Mouse (Mus musculus) ES-E14 (cell line): ENCODE measurements around the gene Cd81. TPM values are rescaled to one million over a fixed set of nuclear protein-coding genes. Genes with fewer than 3 reads are reported as not detected.

Experiments
- DNase-seq: peaks from one replicate; pipeline ENCODE4 v3.0.0-alpha.2; 2013; ENCODE audit warnings: low read depth, low spot score
- H3K27ac ChIP-seq: 2 replicates; pipeline ENCODE4 v1.5.1; 2012; ENCODE audit warnings: low read depth, mild to moderate bottlenecking, low read length, moderate library complexity, mixed read lengths; ENCODE audit not compliant: poor library complexity, insufficient read depth, severe bottlenecking
- H3K36me3 ChIP-seq: 2 replicates; pipeline ENCODE4 v1.6.1; 2012; ENCODE audit warnings: mild to moderate bottlenecking, low read length, moderate library complexity, mixed read lengths; ENCODE audit not compliant: control insufficient read depth, poor library complexity, insufficient read depth, severe bottlenecking
- H3K4me1 ChIP-seq, 2 experiments: fragments of 150-350 bp in 1 of 2; sonication (generic) in 1 of 2; 2 replicates each; pipeline ENCODE4 v1.6.1; 2012; ENCODE audit warnings: low read length in 2 of 2, mild to moderate bottlenecking in 1 of 2, mixed read lengths in 1 of 2; ENCODE audit not compliant: control insufficient read depth in 2 of 2, insufficient read depth in 2 of 2, poor library complexity in 1 of 2
- H3K4me3 ChIP-seq, 2 experiments: fragments of 150-350 bp in 1 of 2; sonication (generic) in 1 of 2; 2 replicates each; pipeline ENCODE4 v1.5.1; 2012; ENCODE audit warnings: low read length in 2 of 2, low read depth in 1 of 2, mild to moderate bottlenecking in 1 of 2, mixed read lengths in 1 of 2; ENCODE audit not compliant: insufficient read depth in 1 of 2, poor library complexity in 1 of 2, severe bottlenecking in 1 of 2
- H3K9ac ChIP-seq: 2 replicates; pipeline ENCODE4 v1.6.1; 2012; ENCODE audit warnings: low read depth, mild to moderate bottlenecking, low read length, mixed read lengths; ENCODE audit not compliant: poor library complexity, insufficient read depth, severe bottlenecking
- H3K9me3 ChIP-seq: fragments of 150-350 bp; sonication (generic); 2 replicates; pipeline ENCODE4 v1.6.1; 2012; ENCODE audit warnings: low read depth, mild to moderate bottlenecking, low read length; ENCODE audit not compliant: control insufficient read depth, insufficient read depth
- CHD2 ChIP-seq: IDR thresholded peaks from 2 replicates; pipeline ENCODE4 v1.6.1; 2014; ENCODE audit warnings: mild to moderate bottlenecking, low read depth, low read length, inconsistent platforms
- HCFC1 ChIP-seq: IDR thresholded peaks from 2 replicates; pipeline ENCODE4 v1.6.1; 2012; ENCODE audit warnings: low read length, inconsistent platforms, borderline replicate concordance; ENCODE audit not compliant: insufficient read depth
- MAFK ChIP-seq: IDR thresholded peaks from 2 replicates; pipeline ENCODE4 v1.6.1; 2014; ENCODE audit warnings: mild to moderate bottlenecking, low read depth, low read length, inconsistent platforms; ENCODE audit not compliant: insufficient read depth
- ZC3H11A ChIP-seq: IDR thresholded peaks from 2 replicates; pipeline ENCODE4 v1.6.1; 2012; ENCODE audit warnings: low read depth, mild to moderate bottlenecking, inconsistent platforms, low read length, borderline replicate concordance
- ZNF384 ChIP-seq: IDR thresholded peaks from 2 replicates; pipeline ENCODE4 v1.6.1; 2012; ENCODE audit warnings: low read depth, low read length, inconsistent platforms
- in situ Hi-C, 2 experiments: fragments of 600-800 bp; cut with MboI; formaldehyde crosslinking; loops; one replicate each; pipeline ENCODE4 v1.15.1; 2025; ENCODE audit warnings: low sequenced_read_pairs in 2 of 2, inconsistent platforms in 1 of 2; ENCODE audit not compliant: unreplicated experiment in 2 of 2
- total RNA-seq: library from RNA; depleted of rRNA; stranded (reverse); fragments of 300-350 nt; gene quantifications from 2 replicates; pipeline ENCODE4 v1.2.3, GENCODE M21; 2012; rRNA removed

The Cd81 gene
- total RNA-seq: 403 and 951 TPM in 2 replicates

DNA sequence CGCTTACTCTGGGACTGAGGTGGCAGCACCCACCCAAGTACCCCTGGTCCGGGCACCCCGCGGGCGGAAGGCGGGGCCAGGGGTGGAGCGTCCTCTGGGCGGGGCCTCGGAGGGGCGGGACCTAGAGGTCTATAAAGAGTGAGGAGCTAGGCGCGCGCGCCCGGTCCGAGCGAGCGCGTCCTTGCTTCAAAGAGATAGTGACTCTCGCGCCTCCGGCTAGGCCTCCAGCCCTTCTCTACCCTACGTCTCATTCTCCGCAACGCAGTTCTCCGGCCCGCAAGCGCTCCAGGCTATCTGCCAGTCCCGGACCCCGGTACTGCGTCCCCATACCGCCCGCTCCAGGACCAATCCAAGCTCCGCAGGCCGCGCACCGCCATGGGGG, at the start of gene Cd81:
Gene Cd81 (plus strand): TSS at position 114 of the 382 bp plus-strand sequence.
- H3K4me1 ChIP-seq: peaks cover 3 to 21% of the 10 kb centered on the region in 2 experiments; a peak in 3 of 4 replicates
- in situ Hi-C loops: no loop called here
- peaks cover 21% of the 10 kb centered on the region for H3K36me3 ChIP-seq
- H3K27ac ChIP-seq: peak within 1 kb of the TSS; percentile 45
- DNase-seq: no peak
- H3K9ac ChIP-seq: peak within 1 kb of the TSS; percentile 84
- TF ChIP-seq HCFC1 (no peak), MAFK (no peak), CHD2 (no peak)
- no peaks in the 10 kb centered on the region for H3K9me3 ChIP-seq
- peak within 1 kb of the TSS; percentile 80 to 86 for H3K4me3 ChIP-seq

DNA sequence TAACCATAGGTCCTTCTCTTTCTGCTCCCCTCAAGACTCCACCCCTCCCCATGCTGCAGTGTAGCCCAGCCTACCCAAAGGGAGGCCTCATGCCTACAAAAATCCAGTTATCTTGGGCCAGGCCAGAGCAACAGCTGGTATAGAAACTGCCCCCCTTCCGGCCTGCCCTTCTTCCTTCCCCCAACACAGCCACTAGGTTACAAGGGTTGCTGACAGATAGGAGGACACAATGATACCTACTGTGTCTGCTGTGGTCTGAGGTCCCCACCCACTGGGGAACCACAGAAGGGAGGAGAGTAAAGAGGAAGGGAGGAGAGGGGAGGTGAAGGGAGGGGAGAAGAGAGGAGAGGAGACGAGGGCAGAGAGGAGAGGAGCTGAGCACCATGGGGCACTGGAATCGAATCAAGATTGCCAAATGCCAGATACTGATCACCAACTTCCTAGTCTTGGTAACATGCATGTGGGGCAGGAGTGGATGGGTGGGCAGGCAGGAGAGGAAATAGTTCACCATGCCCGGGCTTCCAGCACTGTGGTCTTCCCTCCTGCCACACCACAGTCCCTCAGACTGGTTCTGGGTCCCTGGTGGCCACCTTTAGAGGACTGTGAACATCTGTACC, 47.7 kb upstream of the Cd81 start, which contains the start of gene Tspan32:
Gene Tspan32 (plus strand): TSS at position 320 of the 617 bp plus-strand sequence.
- Histone ChIP-seq H3K4me1 (peaks cover 5 to 28% of the 10 kb centered on the region in 2 experiments; a peak in 3 of 4 replicates), H3K9me3 (no peaks in the 10 kb centered on the region), H3K27ac (no peak within 1 kb of the TSS), H3K4me3 (no peak within 1 kb of the TSS), H3K36me3 (no peaks in the 10 kb centered on the region), H3K9ac (peak within 1 kb of the TSS; percentile 85; the same call in 1 of the 2 replicates)
- in situ Hi-C loops: no loop called here
- TF ChIP-seq CHD2 (no peak), HCFC1 (no peak), ZC3H11A (no peak), ZNF384 (no peak), MAFK (no peak)
- DNase-seq: no peak

DNA sequence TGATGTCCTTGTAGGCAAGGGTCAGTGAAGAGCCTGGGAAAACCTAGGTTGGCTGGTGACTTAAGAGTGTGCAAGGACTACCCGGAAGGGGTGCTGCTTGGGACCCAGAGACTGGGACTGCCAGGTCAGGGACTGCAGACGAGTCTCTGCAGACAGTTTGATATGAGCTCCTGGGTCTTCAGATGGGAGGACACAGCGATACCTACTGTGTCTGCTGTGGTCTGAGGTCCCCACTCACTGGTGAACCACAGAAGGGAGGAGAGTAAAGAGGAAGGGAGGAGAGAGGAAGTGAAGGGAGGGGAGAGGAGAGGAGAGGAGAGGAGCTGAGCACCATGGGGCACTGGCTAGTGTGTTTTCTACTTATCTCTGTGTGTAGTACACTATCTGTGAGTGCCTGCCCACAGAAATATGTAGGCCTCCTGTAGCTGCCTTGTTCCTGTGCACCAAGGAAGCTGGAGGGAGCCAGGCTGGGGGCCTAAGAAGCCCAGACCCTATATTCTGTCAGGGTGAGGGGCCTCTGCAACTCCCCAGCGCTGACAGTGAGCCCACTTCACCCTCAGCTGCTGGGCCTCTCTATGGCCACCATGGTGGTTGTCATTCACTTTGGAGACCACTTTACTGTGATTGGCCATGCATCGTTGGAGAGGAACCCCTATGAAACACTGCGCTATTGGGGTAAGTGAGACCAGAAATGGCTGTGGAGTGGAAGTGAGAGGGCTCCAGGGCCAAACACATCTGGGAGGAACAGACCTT, 47.0 kb upstream of the Cd81 start:
- in situ Hi-C loops: no loop called here
- H3K9me3 ChIP-seq: no peaks in the 10 kb centered on the region
- H3K4me1 ChIP-seq: peaks cover 5 to 32% of the 10 kb centered on the region in 2 experiments; a peak in 3 of 4 replicates
- TF ChIP-seq MAFK (no peak), HCFC1 (no peak), ZNF384 (no peak), CHD2 (no peak)
- DNase-seq: no peak
- no peak overlapping the region for H3K4me3 ChIP-seq
- no peak overlapping the region for H3K27ac ChIP-seq
- no peaks in the 10 kb centered on the region for H3K36me3 ChIP-seq
- peak overlapping the region; percentile 85 for H3K9ac ChIP-seq

DNA sequence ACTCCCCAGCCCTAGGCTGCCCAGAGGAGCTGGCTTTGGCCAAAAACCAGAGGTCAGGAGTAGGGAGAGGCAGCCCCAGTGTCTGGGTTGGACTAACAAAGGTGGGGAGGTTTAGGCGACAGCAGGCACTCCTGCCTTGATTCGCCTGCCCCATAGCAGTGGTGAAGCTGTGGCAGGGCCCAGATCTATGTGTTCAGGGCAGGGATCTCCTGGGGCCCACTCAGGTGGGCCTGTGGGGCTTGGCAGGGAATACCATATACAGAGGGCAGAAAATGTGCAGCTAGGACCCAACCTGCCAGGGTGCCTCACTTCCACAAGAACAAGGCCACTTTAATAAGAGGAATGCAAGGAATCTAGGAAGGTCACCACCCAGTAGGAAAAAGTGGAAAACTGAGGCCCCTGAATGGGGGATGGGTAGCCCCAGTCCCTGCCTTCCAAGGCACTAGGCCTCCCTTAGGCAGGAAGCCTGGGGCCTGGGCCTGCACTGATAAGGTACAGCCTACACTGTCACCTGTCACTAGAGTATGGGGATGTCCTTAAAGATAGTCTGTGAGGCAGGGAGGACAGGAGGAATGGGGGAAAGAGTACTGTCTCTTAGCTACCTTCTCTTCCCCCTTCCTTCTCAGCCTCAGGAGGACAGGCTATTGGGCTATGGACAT, 46.3 kb upstream of the Cd81 start:
- peak overlapping the region; percentile 85 for H3K9ac ChIP-seq
- no peaks in the 10 kb centered on the region for H3K36me3 ChIP-seq
- H3K4me3 ChIP-seq: 0 out of 4 replicates have a peak overlapping the region, but pooled peaks have one; percentile 26 to 33
- H3K4me1 ChIP-seq: peaks cover 5 to 37% of the 10 kb centered on the region in 2 experiments
- TF ChIP-seq MAFK: no peak
- no peak for TF ChIP-seq HCFC1
- no peak for TF ChIP-seq CHD2
- TF ChIP-seq ZNF384: no peak
- TF ChIP-seq ZC3H11A: no peak
- peak overlapping the region; percentile 15; the same call in 1 of the 2 replicates for H3K27ac ChIP-seq
- H3K9me3 ChIP-seq: no peaks in the 10 kb centered on the region
- in situ Hi-C loops: no loop called here
- no peak for DNase-seq
